In genomic region chr17:50378141-50378727, GRCm38 (mm10) we compare ENCODE assay signal across 26 mouse cellular contexts.
"Had no signal": no experiment of that assay in that cellular context is flagged by ENCODE, and none has a peak within 500 bp of the region (broad histone marks: within the 10 kb centered on the region; RNA-seq: fewer than 3 reads in every experiment).

No protein-coding gene starts in this region.

- H3K9me3 ChIP-seq: heart, embryonic 13.5 days; heart, embryonic 15.5 days; limb, embryonic 13.5 days; limb, embryonic 15.5 days; liver, embryonic 13.5 days; liver, embryonic 15.5 days had no signal

- H3K9ac ChIP-seq: forebrain, postnatal 0 days; heart, embryonic 13.5 days; heart, embryonic 15.5 days; hindbrain, embryonic 14.5 days; limb, embryonic 13.5 days; limb, embryonic 15.5 days; liver, embryonic 13.5 days; liver, embryonic 15.5 days had no signal

- ATAC-seq: forebrain, postnatal 0 days; hindbrain, embryonic 16.5 days; inflammation-experienced regulatory T-cells, adult 6 months; intestine, embryonic 16.5 days had no signal

- H3K27ac ChIP-seq: heart, adult 2 months; heart, embryonic 13.5 days; heart, embryonic 15.5 days; hindbrain, embryonic 14.5 days; layer of hippocampus, adult 2 months; limb, embryonic 13.5 days; limb, embryonic 15.5 days; liver, embryonic 13.5 days; liver, embryonic 15.5 days had no signal

- H3K27me3 ChIP-seq: heart, embryonic 13.5 days; heart, embryonic 15.5 days; limb, embryonic 13.5 days; limb, embryonic 15.5 days; liver, embryonic 13.5 days; liver, embryonic 15.5 days had no signal

- H3K4me2 ChIP-seq: heart, embryonic 11.5 days; heart, embryonic 13.5 days; heart, embryonic 15.5 days; hindbrain, embryonic 14.5 days; limb, embryonic 13.5 days; limb, embryonic 15.5 days; liver, embryonic 13.5 days; liver, embryonic 15.5 days had no signal

- H3K4me1 ChIP-seq: heart, embryonic 13.5 days; heart, embryonic 15.5 days; limb, embryonic 13.5 days; limb, embryonic 15.5 days; liver, embryonic 13.5 days had no signal

- DNase-seq: forebrain, postnatal 0 days; gastrocnemius, postnatal 14 days; gastrocnemius, postnatal 36 days; heart, adult 2 months; heart, postnatal 14 days; heart, postnatal 36 days; kidney, adult 18-20 months; kidney, adult 8-10 months; kidney, postnatal 10 days; kidney, postnatal 25 days; kidney, postnatal 4 days; layer of hippocampus, adult 9-11 months; layer of hippocampus, postnatal 36 days; left cerebral cortex, postnatal 4 days; liver, embryonic 13.5 days had no signal

- H3K36me3 ChIP-seq: heart, embryonic 13.5 days; heart, embryonic 15.5 days; limb, embryonic 13.5 days; limb, embryonic 15.5 days; liver, embryonic 13.5 days; liver, embryonic 15.5 days had no signal

- H3K4me3 ChIP-seq: heart, adult 2 months; heart, embryonic 13.5 days; heart, embryonic 15.5 days; layer of hippocampus, adult 2 months; limb, embryonic 13.5 days; limb, embryonic 15.5 days; liver, embryonic 13.5 days; liver, embryonic 15.5 days had no signal
